Mouse (Mus musculus) v-Abl transformed pro-B cells (cell line): ENCODE data around the gene Sept9.

Experiments used
- in situ Hi-C, 2 experiments: fragments of 400-800 bp; cut with MboI; formaldehyde crosslinking; loops; one replicate each; pipeline ENCODE4 v1.15.1; 2025; ENCODE audit not compliant: unreplicated experiment in 2 of 2

Gene Sept9

GRCm38 (mm10) chr11:117306311-117307088, 107.0 kb downstream of the Sept9 start:
- in situ Hi-C loops, result loop anchor here in 1 of 2 experiments (10.0 kb wide), 1 partner anchor 232 kb away; no protein-coding TSS in a partner anchor

- in situ Hi-C loops, result loop anchor here in 1 of 2 experiments (10.0 kb wide), 1 partner anchor 233 kb away; no protein-coding TSS in a partner anchor
These were observed 108.7 kb downstream of the Sept9 start for GRCm38 (mm10) chr11:117307895-117308786.

GRCm38 (mm10) chr11:117309108-117309917, 109.9 kb downstream of the Sept9 start:
- in situ Hi-C loops, result loop anchor here in 1 of 2 experiments (10.0 kb wide), 1 partner anchor 235 kb away; no protein-coding TSS in a partner anchor

DNA sequence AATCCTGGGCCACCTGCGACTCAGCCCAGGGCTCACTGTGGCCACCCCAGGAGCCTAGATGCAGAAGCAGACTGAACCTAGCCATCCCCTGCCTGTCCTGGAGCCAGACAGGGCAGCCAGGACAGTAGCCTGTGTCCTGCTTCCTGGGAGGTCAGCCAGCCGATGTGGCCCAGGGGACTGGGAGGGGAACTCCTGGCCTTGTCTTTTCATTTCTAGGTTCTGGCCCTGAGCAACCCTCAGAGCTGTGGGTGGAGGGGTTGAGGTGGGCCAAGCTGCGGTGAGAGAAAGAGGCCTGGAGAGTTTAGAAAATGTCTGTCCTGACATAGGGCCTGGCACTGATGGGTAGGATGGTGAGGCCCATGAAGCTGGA, 110.4 kb downstream of the Sept9 start:
- in situ Hi-C loops, result loop anchor here (5.0 to 10.0 kb wide), 4 partner anchors 43 to 235 kb away; no protein-coding TSS in a partner anchor

GRCm38 (mm10) chr11:117310341-117311107, 111.1 kb downstream of the Sept9 start:
- in situ Hi-C loops, result loop anchor here (5.0 kb wide), 3 partner anchors 43 to 68 kb away; no protein-coding TSS in a partner anchor

DNA sequence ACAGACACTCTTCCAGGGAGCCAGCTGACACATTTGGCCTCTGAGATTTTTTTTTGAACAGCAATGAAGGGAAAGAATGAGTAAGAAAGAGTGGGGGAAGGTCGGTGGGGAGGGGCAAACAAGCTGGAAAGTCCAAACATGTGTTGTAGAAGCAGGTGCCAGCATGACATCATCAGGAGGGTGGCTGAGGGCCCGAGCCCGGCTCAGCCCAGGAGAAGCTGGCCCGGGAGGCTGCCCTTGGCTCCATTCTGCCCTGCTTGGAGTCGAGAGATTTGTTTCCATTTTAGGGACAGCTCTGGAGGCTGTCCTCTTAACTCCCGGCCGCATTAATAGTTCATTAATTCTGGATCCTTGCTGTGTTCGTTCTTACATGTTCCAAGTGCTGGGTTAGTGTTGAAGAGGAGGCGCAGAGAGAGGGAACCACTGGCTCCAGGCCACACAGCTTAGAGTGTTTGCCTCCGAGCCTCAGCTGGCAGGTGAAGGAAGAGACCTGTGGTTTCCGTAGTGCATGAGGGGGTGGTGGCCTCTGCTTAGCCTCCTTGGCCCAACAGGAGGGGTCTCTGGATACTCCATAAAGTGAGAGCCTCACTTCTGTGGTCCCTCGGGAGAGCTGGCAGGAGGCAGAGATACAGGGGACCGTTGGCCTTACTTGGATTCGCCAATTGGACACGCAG, 111.8 kb downstream of the Sept9 start:
- in situ Hi-C loops, result loop anchor here (5.0 kb wide), 3 partner anchors 44 to 69 kb away; no protein-coding TSS in a partner anchor

DNA sequence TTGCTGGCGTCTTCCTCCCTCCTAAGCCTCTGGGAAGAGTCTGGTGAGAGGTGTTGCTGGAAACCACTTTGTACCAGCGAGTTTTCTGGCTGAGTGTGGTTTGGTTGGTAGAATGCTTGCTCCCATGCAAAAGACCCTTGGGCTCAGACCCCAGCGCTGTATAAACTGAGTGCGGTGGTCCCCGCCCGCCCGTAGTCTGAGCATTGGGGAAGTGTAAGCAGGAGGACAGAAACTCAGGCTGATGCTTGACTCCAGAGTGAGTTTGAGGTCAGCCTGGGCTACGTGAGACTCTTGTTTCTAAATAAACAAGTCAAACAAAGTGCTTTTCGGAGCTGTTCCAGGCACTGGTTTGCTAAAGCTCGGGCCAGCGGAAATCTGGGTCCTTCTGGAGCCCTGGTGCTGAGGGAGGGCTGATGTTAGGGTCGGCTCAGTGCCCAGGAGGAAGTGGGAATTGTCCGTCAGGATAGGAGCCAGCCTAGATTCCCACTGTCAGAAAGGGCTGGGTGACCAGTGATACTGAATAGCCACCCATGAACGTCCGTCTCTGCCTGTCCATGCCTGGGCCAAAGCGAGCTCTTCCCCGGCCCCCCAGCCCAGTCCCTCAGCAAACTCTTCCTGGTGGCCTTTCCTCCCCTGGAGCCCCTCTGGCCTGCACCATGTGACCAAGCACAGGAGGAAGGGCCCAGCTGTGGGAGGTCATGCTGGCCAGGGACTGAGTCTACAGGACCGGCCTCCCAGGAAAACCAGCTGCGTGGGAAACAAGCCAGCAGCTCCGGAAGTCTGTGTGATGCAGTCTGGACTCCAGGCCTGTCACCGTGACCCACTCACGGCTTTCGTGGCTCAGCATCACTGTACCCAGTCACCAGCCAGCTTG, 112.8 kb downstream of the Sept9 start:
- in situ Hi-C loops, result loop anchor here (5.0 kb wide), 3 partner anchors 45 to 70 kb away; no protein-coding TSS in a partner anchor

GRCm38 (mm10) chr11:117312936-117313335, 113.5 kb downstream of the Sept9 start:
- in situ Hi-C loops, result loop anchor here (5.0 kb wide), 3 partner anchors 44 to 71 kb away; no protein-coding TSS in a partner anchor

GRCm38 (mm10) chr11:117313446-117313845, 114.0 kb downstream of the Sept9 start:
- in situ Hi-C loops, result loop anchor here (5.0 kb wide), 3 partner anchors 44 to 71 kb away; no protein-coding TSS in a partner anchor

DNA sequence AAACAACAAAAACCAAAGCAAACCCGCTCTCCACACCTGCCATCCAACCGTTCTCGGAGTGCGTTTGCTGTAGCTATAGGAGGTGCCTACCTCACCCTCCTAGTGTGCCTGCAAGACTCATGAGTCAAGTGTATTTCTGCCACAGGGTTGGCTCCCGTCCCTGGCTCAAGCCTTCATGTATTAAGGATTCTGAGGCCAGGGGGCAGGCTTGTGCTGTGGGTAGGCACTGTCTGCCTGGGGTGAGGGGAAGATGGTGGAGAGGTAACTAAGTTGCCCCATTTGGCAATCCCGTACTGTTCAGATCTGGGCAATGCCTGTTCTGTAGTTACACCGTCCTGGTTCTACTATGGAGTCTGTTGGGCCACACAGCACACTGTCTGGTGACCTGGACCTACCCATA, 114.6 kb downstream of the Sept9 start:
- in situ Hi-C loops, result loop anchor here (5.0 kb wide), 3 partner anchors 43 to 72 kb away; no protein-coding TSS in a partner anchor

- in situ Hi-C loops, result loop anchor here (5.0 kb wide), 3 partner anchors 43 to 72 kb away; no protein-coding TSS in a partner anchor
These were observed 115.1 kb downstream of the Sept9 start for GRCm38 (mm10) chr11:117314520-117314919.

GRCm38 (mm10) chr11:117315309-117315708, 115.8 kb downstream of the Sept9 start:
- in situ Hi-C loops, result no loop called here

DNA sequence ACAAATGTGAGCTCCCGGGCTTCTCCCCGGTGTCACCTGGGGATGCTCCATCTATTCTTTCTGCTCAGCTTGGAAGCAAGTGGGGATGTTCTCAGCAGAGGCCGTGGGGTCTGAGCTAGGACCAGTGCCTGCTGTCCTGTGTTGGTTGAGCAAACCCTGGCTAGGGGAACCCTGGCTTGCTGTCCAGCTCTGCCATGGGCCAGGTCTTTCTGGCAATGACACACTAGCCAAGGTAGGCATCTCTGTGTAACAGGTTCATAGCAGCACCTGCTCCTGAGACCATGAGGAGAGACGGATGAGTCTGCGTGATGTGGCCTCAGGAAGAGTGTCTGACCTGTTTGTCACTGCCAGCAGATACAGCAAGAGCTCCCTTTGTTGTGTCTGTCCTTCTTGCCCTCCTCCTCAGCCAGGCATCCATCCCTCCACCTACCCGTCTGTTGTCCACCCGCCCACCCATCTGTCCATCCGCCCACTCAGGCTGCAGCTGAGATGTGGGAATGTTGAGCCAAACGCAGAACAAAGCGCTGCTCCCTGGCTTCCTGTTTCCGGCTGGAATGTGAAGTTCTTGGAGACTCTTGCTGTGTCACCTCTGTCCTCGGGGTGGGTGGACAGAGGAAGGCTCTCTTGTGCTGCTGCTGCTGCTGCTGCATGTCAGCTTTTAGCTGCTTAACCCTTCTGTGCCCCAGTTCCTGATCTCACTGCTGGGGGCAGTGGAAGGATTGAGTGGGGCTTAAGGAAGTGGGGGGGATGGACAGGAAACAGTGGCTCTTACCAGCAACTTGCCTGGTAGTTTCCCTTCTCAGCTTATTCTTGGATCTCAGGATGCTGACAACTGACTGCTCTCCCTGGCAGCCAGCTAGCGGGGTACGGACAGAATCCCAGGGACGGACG, 117.2 kb downstream of the Sept9 start:
- in situ Hi-C loops, result no loop called here

GRCm38 (mm10) chr11:117317429-117318101, 118.1 kb downstream of the Sept9 start:
- in situ Hi-C loops, result no loop called here

- in situ Hi-C loops, result no loop called here
These were observed 118.7 kb downstream of the Sept9 start for GRCm38 (mm10) chr11:117318202-117318601.
